Mouse (Mus musculus): ENCODE measurements around the gene Zfp784. TPM values are rescaled to one million over a fixed set of nuclear protein-coding genes. Genes with fewer than 3 reads are reported as not detected.

Zfp784 gene
- total and polyA plus RNA-seq, 2 experiments: 2.4 to 2.9 TPM

GRCm38 (mm10) chr7:4988250-4988649, 50.0 kb downstream of the Zfp784 start:
- no peak for TF ChIP-seq POLR2A (IDR thresholded peaks at IDR 0.05; ENCODE audit: extremely low read depth, insufficient read depth, low read length)
- no peak for TF ChIP-seq CTCF (IDR thresholded peaks at IDR 0.05; ENCODE audit: low read depth, low read length)
- H3K79me2 ChIP-seq (ENCODE audit: control insufficient read depth, insufficient read depth, low read length): no peaks in the 10 kb centered on the region
- H3K9ac ChIP-seq (ENCODE audit: low read depth, low read length): no peak overlapping the region
- H3K4me1 ChIP-seq (ENCODE audit: control insufficient read depth, insufficient read depth, low read length): no peaks in the 10 kb centered on the region
- 46% methylated on average over 2 of the region's 2 CpGs for WGBS
- H3K4me3 ChIP-seq (ENCODE audit: insufficient read depth, low read depth, low read length): no peak overlapping the region
- H3K27ac ChIP-seq (replicated peaks; ENCODE audit: insufficient read depth, low read depth, low read length): no peak overlapping the region
- no peaks in the 10 kb centered on the region; the same call in 1 of the 2 replicates for H3K27me3 ChIP-seq (ENCODE audit: control insufficient read depth, insufficient read depth, low read length)
- no peak for DNase-seq (ENCODE audit: extremely low read depth, low read depth, low spot score)
- no peaks in the 10 kb centered on the region for H3K36me3 ChIP-seq (ENCODE audit: control insufficient read depth, insufficient read depth, low read length)

Other genes starting within 250 kb of the Zfp784 start
- gene Tmem238, start 248.8 kb downstream of the Zfp784 start, total RNA-seq (2014; rRNA removed): 16.4 and 17.3 TPM in 2 replicates
- 73.2 and 92.1 TPM in 2 replicates for gene Tmem238, start 248.8 kb downstream of the Zfp784 start, polyA plus RNA-seq (2012; rRNA removed)
- gene Rpl28, start 245.6 kb downstream of the Zfp784 start, total RNA-seq (2014; rRNA removed): 58.4 and 69.2 TPM in 2 replicates
- 211 and 226 TPM in 2 replicates for gene Rpl28, start 245.6 kb downstream of the Zfp784 start, polyA plus RNA-seq (2012; rRNA removed)
- gene Ube2s, start 225.9 kb downstream of the Zfp784 start, total RNA-seq (2014; rRNA removed): 22.4 and 24.2 TPM in 2 replicates
- gene Ube2s, start 225.9 kb downstream of the Zfp784 start, polyA plus RNA-seq (2012; rRNA removed): 45.9 and 74.3 TPM in 2 replicates
- gene Shisa7, start 193.8 kb downstream of the Zfp784 start, total RNA-seq (2014; rRNA removed): under 0.01 TPM in 1 of 2 replicates, not detected in the other
- 0.02 and 0.12 TPM in 2 replicates for gene Shisa7, start 193.8 kb downstream of the Zfp784 start, polyA plus RNA-seq (2012; rRNA removed)
- gene Isoc2b, start 168.2 kb downstream of the Zfp784 start, total RNA-seq (2014; rRNA removed): 23.6 and 40.2 TPM in 2 replicates
- 24.0 and 34.6 TPM in 2 replicates for gene Isoc2b, start 168.2 kb downstream of the Zfp784 start, polyA plus RNA-seq (2012; rRNA removed)
- 54.3 and 63.5 TPM in 2 replicates for gene Isoc2a, start 161.3 kb downstream of the Zfp784 start, total RNA-seq (2014; rRNA removed)
- 103 and 110 TPM in 2 replicates for gene Isoc2a, start 161.3 kb downstream of the Zfp784 start, polyA plus RNA-seq (2012; rRNA removed)
- not detected in 2 replicates for gene Gm36210, start 131.9 kb downstream of the Zfp784 start, total RNA-seq (2014; rRNA removed)
- 0.13 TPM in 1 of 2 replicates, not detected in the other for gene Gm36210, start 131.9 kb downstream of the Zfp784 start, polyA plus RNA-seq (2012; rRNA removed)
- 0.55 and 0.74 TPM in 2 replicates for gene Zfp628, start 123.2 kb downstream of the Zfp784 start, total RNA-seq (2014; rRNA removed)
- 6.2 and 8.3 TPM in 2 replicates for gene Zfp628, start 123.2 kb downstream of the Zfp784 start, polyA plus RNA-seq (2012; rRNA removed)
- gene Nat14, start 116.4 kb downstream of the Zfp784 start, total RNA-seq (2014; rRNA removed): 0.20 and 0.28 TPM in 2 replicates
- 0.66 and 0.75 TPM in 2 replicates for gene Nat14, start 116.4 kb downstream of the Zfp784 start, polyA plus RNA-seq (2012; rRNA removed)
- 0.07 and 0.18 TPM in 2 replicates for gene Ssc5d, start 112.7 kb downstream of the Zfp784 start, total RNA-seq (2014; rRNA removed)
- gene Ssc5d, start 112.7 kb downstream of the Zfp784 start, polyA plus RNA-seq (2012; rRNA removed): 0.14 and 0.26 TPM in 2 replicates
- not detected in 2 replicates for gene Sbk2, start 74.0 kb downstream of the Zfp784 start, total RNA-seq (2014; rRNA removed)
- gene Sbk2, start 74.0 kb downstream of the Zfp784 start, polyA plus RNA-seq (2012; rRNA removed): 0.12 TPM in 1 of 2 replicates, not detected in the other
- gene Sbk3, start 67.3 kb downstream of the Zfp784 start, total RNA-seq (2014; rRNA removed): not detected in 2 replicates
- not detected in 2 replicates for gene Sbk3, start 67.3 kb downstream of the Zfp784 start, polyA plus RNA-seq (2012; rRNA removed)
- gene Zfp579, start 42.3 kb downstream of the Zfp784 start, total RNA-seq (2014; rRNA removed): 1.2 TPM in 2 replicates
- 10.8 and 13.0 TPM in 2 replicates for gene Zfp579, start 42.3 kb downstream of the Zfp784 start, polyA plus RNA-seq (2012; rRNA removed)
- gene Zfp524, start 24.0 kb downstream of the Zfp784 start, total RNA-seq (2014; rRNA removed): 6.7 and 10.7 TPM in 2 replicates
- gene Zfp524, start 24.0 kb downstream of the Zfp784 start, polyA plus RNA-seq (2012; rRNA removed): 38.3 and 41.1 TPM in 2 replicates
- 6.2 and 6.8 TPM in 2 replicates for gene Fiz1, start 23.7 kb downstream of the Zfp784 start, total RNA-seq (2014; rRNA removed)
- gene Fiz1, start 23.7 kb downstream of the Zfp784 start, polyA plus RNA-seq (2012; rRNA removed): 18.0 and 19.3 TPM in 2 replicates
- 0.55 and 1.1 TPM in 2 replicates for gene Gm44973, start 22.9 kb downstream of the Zfp784 start, total RNA-seq (2014; rRNA removed)
- gene Gm44973, start 22.9 kb downstream of the Zfp784 start, polyA plus RNA-seq (2012; rRNA removed): not detected in 2 replicates
- gene Zfp865, start 18.1 kb downstream of the Zfp784 start, total RNA-seq (2014; rRNA removed): 4.1 and 4.3 TPM in 2 replicates
- gene Zfp865, start 18.1 kb downstream of the Zfp784 start, polyA plus RNA-seq (2012; rRNA removed): 11.2 and 14.6 TPM in 2 replicates
- 0.20 and 0.28 TPM in 2 replicates for gene Ccdc106, start 17.9 kb downstream of the Zfp784 start, total RNA-seq (2014; rRNA removed)
- gene Ccdc106, start 17.9 kb downstream of the Zfp784 start, polyA plus RNA-seq (2012; rRNA removed): 0.30 and 0.35 TPM in 2 replicates
- 0.28 TPM in 1 of 2 replicates, not detected in the other for gene 4632433K11Rik, start 4.3 kb downstream of the Zfp784 start, total RNA-seq (2014; rRNA removed)
- not detected in 2 replicates for gene 4632433K11Rik, start 4.3 kb downstream of the Zfp784 start, polyA plus RNA-seq (2012; rRNA removed)
- gene Zfp580, start 13.1 kb upstream of the Zfp784 start, total RNA-seq (2014; rRNA removed): 0.18 and 0.20 TPM in 2 replicates
- gene Zfp580, start 13.1 kb upstream of the Zfp784 start, polyA plus RNA-seq (2012; rRNA removed): 1.9 and 2.2 TPM in 2 replicates
- 30.4 and 35.2 TPM in 2 replicates for gene U2af2, start 23.7 kb upstream of the Zfp784 start, total RNA-seq (2014; rRNA removed)
- gene U2af2, start 23.7 kb upstream of the Zfp784 start, polyA plus RNA-seq (2012; rRNA removed): 70.6 and 90.4 TPM in 2 replicates
- gene Epn1, start 41.8 kb upstream of the Zfp784 start, total RNA-seq (2014; rRNA removed): 54.2 and 81.8 TPM in 2 replicates
- gene Epn1, start 41.8 kb upstream of the Zfp784 start, polyA plus RNA-seq (2012; rRNA removed): 203 and 212 TPM in 2 replicates
- not detected in 2 replicates for gene Rfpl4, start 78.5 kb upstream of the Zfp784 start, total RNA-seq (2014; rRNA removed)
- gene Rfpl4, start 78.5 kb upstream of the Zfp784 start, polyA plus RNA-seq (2012; rRNA removed): not detected in 2 replicates
- 1.7 and 2.7 TPM in 2 replicates for gene Rasl2-9, start 87.5 kb upstream of the Zfp784 start, total RNA-seq (2014; rRNA removed)
- gene Rasl2-9, start 87.5 kb upstream of the Zfp784 start, polyA plus RNA-seq (2012; rRNA removed): 0.45 TPM in 2 replicates
- not detected in 2 replicates for gene Vmn1r55, start 111.2 kb upstream of the Zfp784 start, total RNA-seq (2014; rRNA removed)
- not detected in 2 replicates for gene Vmn1r55, start 111.2 kb upstream of the Zfp784 start, polyA plus RNA-seq (2012; rRNA removed)
- gene Vmn1r56, start 158.3 kb upstream of the Zfp784 start, total RNA-seq (2014; rRNA removed): not detected in 2 replicates
- gene Vmn1r56, start 158.3 kb upstream of the Zfp784 start, polyA plus RNA-seq (2012; rRNA removed): not detected in 2 replicates
- gene Vmn1r57, start 180.0 kb upstream of the Zfp784 start, total RNA-seq (2014; rRNA removed): not detected in 2 replicates
- not detected in 2 replicates for gene Vmn1r57, start 180.0 kb upstream of the Zfp784 start, polyA plus RNA-seq (2012; rRNA removed)

Measured in liver, adult 2 months (tissue).